Mouse (Mus musculus): Measurements from ENCODE around the gene Irf2bpl. TPM values are rescaled to one million over a fixed set of nuclear protein-coding genes. Genes with fewer than 3 reads are reported as not detected.

The Irf2bpl gene
- polyA plus RNA-seq, 1 experiment from 2014 or later = 54.8 TPM

GRCm38 (mm10) chr12:86840526-86840925, 44.1 kb downstream of the Irf2bpl start:
- Histone ChIP-seq H3K27me3 (no peaks in the 10 kb centered on the region), H3K9me3 (replicated peaks) (no peaks in the 10 kb centered on the region), H3K36me3 (ENCODE audit: poor library complexity, severe bottlenecking) (no peaks in the 10 kb centered on the region), H3K4me1 (peaks cover 21% of the 10 kb centered on the region), H3K4me2 (no peak overlapping the region), H3K27ac (no peak overlapping the region), H3K9ac (no peak overlapping the region), H3K4me3 (no peak overlapping the region)
- ATAC-seq = no peak
- WGBS = 85% methylated on average over 4 of the region's 4 CpGs

- Histone ChIP-seq H3K4me3 (no peak overlapping the region), H3K4me2 (no peak overlapping the region), H3K27me3 (no peaks in the 10 kb centered on the region), H3K4me1 (peaks cover 28% of the 10 kb centered on the region), H3K9me3 (replicated peaks) (no peaks in the 10 kb centered on the region), H3K27ac (no peak overlapping the region), H3K9ac (no peak overlapping the region), H3K36me3 (ENCODE audit: poor library complexity, severe bottlenecking) (no peaks in the 10 kb centered on the region)
- ATAC-seq = no peak
- WGBS = 71% methylated on average over 2 of the region's 2 CpGs
These were observed 46.4 kb downstream of the Irf2bpl start for GRCm38 (mm10) chr12:86838181-86838580.

- peak overlapping the region; percentile 42 for H3K27ac ChIP-seq
- peaks cover 41% of the 10 kb centered on the region for H3K4me1 ChIP-seq
- H3K27me3 ChIP-seq = no peaks in the 10 kb centered on the region
- no peak overlapping the region for H3K9ac ChIP-seq
- peak overlapping the region; percentile 36 for H3K4me2 ChIP-seq
- peak; percentile 50; the same call in 1 of the 2 replicates for ATAC-seq
- no peaks in the 10 kb centered on the region for H3K36me3 ChIP-seq (ENCODE audit: poor library complexity, severe bottlenecking)
- no peak overlapping the region for H3K4me3 ChIP-seq
- WGBS = 37% methylated on average over 23 of the region's 23 CpGs
- H3K9me3 ChIP-seq (replicated peaks) = no peaks in the 10 kb centered on the region
These were observed 48.1 kb downstream of the Irf2bpl start for GRCm38 (mm10) chr12:86836431-86837047.

- Histone ChIP-seq H3K4me3 (no peak overlapping the region), H3K36me3 (ENCODE audit: poor library complexity, severe bottlenecking) (no peaks in the 10 kb centered on the region), H3K9me3 (replicated peaks) (no peaks in the 10 kb centered on the region), H3K9ac (no peak overlapping the region), H3K27ac (no peak overlapping the region), H3K4me2 (no peak overlapping the region), H3K27me3 (no peaks in the 10 kb centered on the region), H3K4me1 (peaks cover 44% of the 10 kb centered on the region)
- 85% methylated on average over 3 of the region's 3 CpGs for WGBS
- ATAC-seq = no peak
These were observed 48.7 kb downstream of the Irf2bpl start for GRCm38 (mm10) chr12:86835899-86836298.

GRCm38 (mm10) chr12:86834416-86834772, 50.2 kb downstream of the Irf2bpl start:
- Histone ChIP-seq H3K9me3 (replicated peaks) (no peaks in the 10 kb centered on the region), H3K4me3 (no peak overlapping the region), H3K4me1 (peaks cover 58% of the 10 kb centered on the region), H3K4me2 (no peak overlapping the region), H3K36me3 (ENCODE audit: poor library complexity, severe bottlenecking) (no peaks in the 10 kb centered on the region), H3K27ac (no peak overlapping the region), H3K9ac (no peak overlapping the region), H3K27me3 (no peaks in the 10 kb centered on the region)
- 82% methylated on average over 3 of the region's 3 CpGs for WGBS
- ATAC-seq = no peak

- H3K4me2 ChIP-seq = no peak overlapping the region
- no peaks in the 10 kb centered on the region for H3K36me3 ChIP-seq (ENCODE audit: poor library complexity, severe bottlenecking)
- H3K27me3 ChIP-seq = no peaks in the 10 kb centered on the region
- no peaks in the 10 kb centered on the region for H3K9me3 ChIP-seq (replicated peaks)
- H3K27ac ChIP-seq = no peak overlapping the region
- no peak overlapping the region for H3K4me3 ChIP-seq
- peaks cover 56% of the 10 kb centered on the region for H3K4me1 ChIP-seq
- ATAC-seq = no peak
- WGBS = 53% methylated on average over 6 of the region's 6 CpGs
- H3K9ac ChIP-seq = no peak overlapping the region
These were observed 50.7 kb downstream of the Irf2bpl start for GRCm38 (mm10) chr12:86833711-86834415.

GRCm38 (mm10) chr12:86832551-86833182, 51.9 kb downstream of the Irf2bpl start:
- no peak overlapping the region for H3K4me3 ChIP-seq
- H3K4me2 ChIP-seq = peak overlapping the region; percentile 51
- peaks cover 48% of the 10 kb centered on the region for H3K4me1 ChIP-seq
- no peak for ATAC-seq
- H3K27me3 ChIP-seq = no peaks in the 10 kb centered on the region
- H3K9ac ChIP-seq = peak overlapping the region; percentile 39; the same call in 1 of the 2 replicates
- H3K36me3 ChIP-seq (ENCODE audit: poor library complexity, severe bottlenecking) = no peaks in the 10 kb centered on the region
- no peaks in the 10 kb centered on the region for H3K9me3 ChIP-seq (replicated peaks)
- peak overlapping the region; percentile 55; the same call in 1 of the 2 replicates for H3K27ac ChIP-seq
- WGBS = 65% methylated on average over 11 of the region's 11 CpGs

GRCm38 (mm10) chr12:86831591-86832550, 52.7 kb downstream of the Irf2bpl start:
- Histone ChIP-seq H3K36me3 (ENCODE audit: poor library complexity, severe bottlenecking) (no peaks in the 10 kb centered on the region), H3K27me3 (no peaks in the 10 kb centered on the region), H3K4me3 (no peak overlapping the region), H3K9ac (peak overlapping the region; percentile 39), H3K4me1 (peaks cover 54% of the 10 kb centered on the region), H3K9me3 (replicated peaks) (no peaks in the 10 kb centered on the region), H3K4me2 (peak overlapping the region; percentile 51), H3K27ac (peak overlapping the region; percentile 55)
- peak; percentile 82 for ATAC-seq
- 27% methylated on average over 32 of the region's 32 CpGs for WGBS

Other genes with a start within 250 kb of the Irf2bpl start
- gene Vash1, start 206.1 kb downstream of the Irf2bpl start, polyA plus RNA-seq (2015; fragmentation: Nextera tagmentation; extraction: Ambion mirVana) = 33.6 and 38.2 TPM in 2 replicates
- 9.8 and 11.3 TPM in 2 replicates for gene Angel1, start 158.3 kb downstream of the Irf2bpl start, polyA plus RNA-seq (2015; fragmentation: Nextera tagmentation; extraction: Ambion mirVana)
- gene Lrrc74a, start 150.4 kb downstream of the Irf2bpl start, polyA plus RNA-seq (2015; fragmentation: Nextera tagmentation; extraction: Ambion mirVana) = not detected in 2 replicates
- 46.1 and 53.1 TPM in 2 replicates for gene Cipc, start 62.2 kb upstream of the Irf2bpl start, polyA plus RNA-seq (2015; fragmentation: Nextera tagmentation; extraction: Ambion mirVana)
- gene Zdhhc22, start 105.6 kb upstream of the Irf2bpl start, polyA plus RNA-seq (2015; fragmentation: Nextera tagmentation; extraction: Ambion mirVana) = 2.3 and 2.7 TPM in 2 replicates
- gene Tmem63c, start 136.5 kb upstream of the Irf2bpl start, polyA plus RNA-seq (2015; fragmentation: Nextera tagmentation; extraction: Ambion mirVana) = 1.6 and 2.2 TPM in 2 replicates
- 0.66 and 1.0 TPM in 2 replicates for gene Ngb, start 217.7 kb upstream of the Irf2bpl start, polyA plus RNA-seq (2015; fragmentation: Nextera tagmentation; extraction: Ambion mirVana)